Mouse (Mus musculus): ENCODE measurements around the gene Ap2a1. TPM values are rescaled to one million over a fixed set of nuclear protein-coding genes. Genes with fewer than 3 reads are reported as not detected.

The Ap2a1 gene
- polyA plus RNA-seq (2015; fragmentation: Illumina TruSeq; extraction: RNeasy Lipid Tissue Mini Kit (QIAGEN cat#74804); ENCODE audit: insufficient read depth, low replicate concordance), result 41.2 TPM

DNA sequence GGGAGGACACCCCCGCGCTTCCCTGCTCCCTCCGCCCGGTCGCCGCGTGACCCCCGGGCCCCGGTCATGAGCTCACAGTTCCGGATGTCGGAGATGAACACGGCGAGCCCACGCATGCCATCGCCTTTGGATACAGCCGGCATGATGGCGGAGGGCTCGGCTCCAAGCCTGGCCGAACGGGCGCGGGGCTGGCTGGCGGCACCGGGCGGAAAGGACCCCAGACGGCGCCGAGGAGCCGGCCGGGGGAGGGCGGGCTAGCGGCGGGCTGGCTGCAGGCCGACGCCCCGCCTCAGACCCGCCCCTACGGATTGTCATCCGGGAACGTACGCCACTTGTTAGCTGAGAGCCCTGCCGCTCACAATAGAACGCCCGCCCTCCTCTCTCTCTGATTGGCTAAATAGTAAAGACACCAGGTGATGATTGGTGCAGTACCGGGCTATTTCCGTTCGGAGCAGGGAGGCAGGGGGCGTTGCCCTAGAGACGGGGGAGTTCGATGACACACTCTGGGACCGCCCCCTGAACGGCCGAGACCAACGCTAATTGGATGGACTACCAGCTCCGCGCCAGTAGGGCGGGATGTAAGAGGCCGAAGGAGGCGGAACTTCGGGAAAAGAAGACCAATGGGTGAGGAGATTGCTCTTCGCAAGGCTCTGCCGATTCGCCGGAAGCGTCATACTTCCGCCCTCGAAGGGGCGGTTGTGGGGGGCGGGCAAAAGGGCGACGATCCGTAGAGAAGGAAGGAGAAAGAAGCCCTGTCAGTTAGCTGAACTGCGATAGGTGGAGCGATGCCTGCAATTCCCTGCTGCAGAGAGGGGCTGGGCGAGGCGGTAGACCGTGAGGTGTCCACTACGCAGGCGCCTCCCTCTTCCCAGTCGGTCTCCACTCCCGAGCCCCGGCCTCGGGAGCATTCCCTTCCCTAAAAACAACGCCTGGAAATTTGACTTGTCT, at the start of gene Ap2a1:
Ap2a1 (minus strand) TSS at position 293 of the 948 bp plus-strand sequence.

DNA sequence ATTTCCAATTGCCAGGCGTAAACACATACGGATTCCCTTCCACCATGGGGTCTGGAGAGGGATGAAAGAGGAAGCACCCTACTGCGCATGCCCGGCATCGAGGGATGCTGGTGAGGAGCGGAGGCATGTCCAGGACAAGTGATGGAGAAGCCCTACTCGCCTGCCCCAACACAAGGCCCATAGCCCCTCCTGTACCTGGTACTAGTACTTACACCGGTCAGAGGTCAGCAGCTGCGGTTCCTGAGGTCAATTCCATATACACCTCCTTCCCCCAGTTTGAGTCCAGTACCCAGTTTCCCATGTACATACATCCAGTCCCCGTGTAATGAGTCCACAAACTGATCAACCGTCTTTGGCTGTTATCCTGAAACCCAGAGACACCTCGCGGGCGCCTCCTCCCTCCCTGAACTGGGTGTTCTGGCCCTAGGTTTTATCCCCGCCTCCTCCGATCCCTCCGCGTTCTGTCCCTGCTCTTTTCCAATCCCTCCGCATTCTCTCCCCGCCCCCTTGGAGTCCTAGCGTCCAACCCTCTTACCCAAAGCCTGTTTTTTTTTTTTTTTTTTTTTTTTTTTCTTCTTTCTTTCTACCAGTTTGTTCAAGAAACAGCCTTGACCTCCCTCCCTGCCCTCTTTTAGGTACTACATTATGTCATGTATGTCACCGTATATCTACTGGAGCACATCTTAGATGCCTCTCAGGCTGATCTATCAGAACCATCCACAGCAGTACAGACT, 45.3 kb upstream of the Ap2a1 start, which contains the start of gene Cpt1c:
Cpt1c (minus strand) TSS at position 469 of the 734 bp plus-strand sequence.

DNA sequence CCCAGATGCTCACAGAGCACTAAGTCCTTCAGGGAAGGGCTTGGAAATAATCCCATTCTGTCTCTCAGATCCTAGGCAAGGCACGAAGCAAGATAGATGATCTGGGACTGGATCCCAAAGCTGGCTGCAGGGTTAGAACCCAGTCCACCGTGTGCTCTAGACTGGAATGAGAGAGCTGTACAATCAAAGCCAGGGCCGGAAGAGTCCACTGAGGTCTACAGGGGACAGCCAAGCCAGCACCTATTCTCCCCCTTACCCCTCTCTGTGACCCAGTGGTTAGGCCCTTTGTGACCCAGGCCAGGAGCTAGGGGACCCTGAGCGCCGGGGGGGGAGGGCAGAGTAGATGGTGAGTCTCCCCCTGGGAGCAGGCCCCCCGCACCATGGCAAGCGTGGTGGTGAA, 13.6 kb upstream of the Ap2a1 start, which contains the start of gene Tsks:
Tsks (plus strand) TSS at position 301 of the 400 bp plus-strand sequence.

DNA sequence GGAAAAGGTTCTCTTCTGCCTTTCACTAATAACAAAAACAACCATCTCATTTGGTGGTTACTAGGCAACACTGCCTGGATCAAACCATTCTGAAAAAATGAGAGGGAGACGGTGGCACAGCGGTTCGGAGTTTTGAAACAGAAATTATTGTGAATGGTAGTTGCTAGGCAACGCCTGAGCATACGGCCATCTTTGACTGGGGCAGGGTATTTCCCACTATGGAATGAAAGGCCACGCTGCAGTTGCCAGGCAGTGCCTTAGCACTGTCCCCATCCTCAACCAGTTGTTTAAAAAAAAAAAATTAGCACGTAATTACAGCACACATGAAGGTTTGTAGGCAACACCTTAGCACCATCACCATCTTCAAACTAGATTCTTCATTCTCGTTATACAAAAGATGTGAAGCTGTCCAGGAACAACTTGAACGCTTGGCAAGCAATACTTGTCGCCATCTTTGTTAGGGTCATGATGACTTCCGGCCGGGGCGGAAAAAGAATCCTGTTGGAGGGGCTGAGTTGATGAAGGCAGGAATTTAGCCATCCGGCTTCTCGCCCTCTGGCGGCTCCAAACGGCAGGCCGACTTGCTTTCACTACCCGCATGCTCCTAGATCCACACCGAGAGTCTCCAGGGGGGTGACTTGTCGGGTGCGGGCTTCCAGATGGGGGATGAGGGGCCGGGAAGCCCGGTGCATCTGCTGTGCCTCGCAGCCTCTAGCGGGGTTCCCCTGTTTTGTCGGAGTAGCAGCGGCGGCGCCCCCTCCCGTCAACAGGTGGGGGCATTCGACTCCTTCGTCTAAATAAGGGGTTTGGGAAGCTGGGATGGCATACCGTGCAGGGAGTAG, 33.5 kb downstream of the Ap2a1 start, which contains the start of gene Fuz:
Fuz (plus strand) TSS at position 487 of the 842 bp plus-strand sequence.

DNA sequence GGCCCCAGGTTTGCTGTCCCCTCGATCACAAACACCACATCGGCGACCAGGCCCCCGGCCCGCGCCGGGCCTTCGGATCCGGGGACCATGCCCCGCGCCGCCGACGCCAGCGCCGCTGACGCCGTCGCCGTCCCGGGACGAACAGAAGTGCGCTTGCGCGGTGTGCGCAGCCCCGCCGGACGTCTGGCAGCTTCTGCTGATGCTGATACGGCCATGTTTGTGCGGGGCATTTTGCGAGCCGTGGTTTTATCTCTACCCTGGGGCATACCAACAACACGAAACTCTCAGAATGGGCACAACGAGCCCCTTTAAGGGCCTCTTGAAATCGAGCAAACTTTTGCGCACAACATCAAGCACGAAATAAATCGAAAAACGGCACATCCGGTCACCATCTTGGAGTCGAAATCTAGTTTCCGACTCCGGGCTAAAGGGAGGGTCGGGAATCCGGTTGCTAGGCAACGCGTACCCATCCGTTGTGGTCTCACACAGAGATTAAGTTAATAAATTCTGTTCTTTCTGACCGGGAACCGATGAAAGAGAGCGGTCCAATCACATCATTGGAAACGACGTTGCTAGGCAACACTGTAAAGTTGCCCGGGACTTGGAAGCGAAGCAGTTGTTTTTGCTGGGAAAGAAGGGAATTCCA, 36.9 kb downstream of the Ap2a1 start, which contains the start of gene Med25:
Med25 (minus strand) TSS at position 437 of the 646 bp plus-strand sequence.

DNA sequence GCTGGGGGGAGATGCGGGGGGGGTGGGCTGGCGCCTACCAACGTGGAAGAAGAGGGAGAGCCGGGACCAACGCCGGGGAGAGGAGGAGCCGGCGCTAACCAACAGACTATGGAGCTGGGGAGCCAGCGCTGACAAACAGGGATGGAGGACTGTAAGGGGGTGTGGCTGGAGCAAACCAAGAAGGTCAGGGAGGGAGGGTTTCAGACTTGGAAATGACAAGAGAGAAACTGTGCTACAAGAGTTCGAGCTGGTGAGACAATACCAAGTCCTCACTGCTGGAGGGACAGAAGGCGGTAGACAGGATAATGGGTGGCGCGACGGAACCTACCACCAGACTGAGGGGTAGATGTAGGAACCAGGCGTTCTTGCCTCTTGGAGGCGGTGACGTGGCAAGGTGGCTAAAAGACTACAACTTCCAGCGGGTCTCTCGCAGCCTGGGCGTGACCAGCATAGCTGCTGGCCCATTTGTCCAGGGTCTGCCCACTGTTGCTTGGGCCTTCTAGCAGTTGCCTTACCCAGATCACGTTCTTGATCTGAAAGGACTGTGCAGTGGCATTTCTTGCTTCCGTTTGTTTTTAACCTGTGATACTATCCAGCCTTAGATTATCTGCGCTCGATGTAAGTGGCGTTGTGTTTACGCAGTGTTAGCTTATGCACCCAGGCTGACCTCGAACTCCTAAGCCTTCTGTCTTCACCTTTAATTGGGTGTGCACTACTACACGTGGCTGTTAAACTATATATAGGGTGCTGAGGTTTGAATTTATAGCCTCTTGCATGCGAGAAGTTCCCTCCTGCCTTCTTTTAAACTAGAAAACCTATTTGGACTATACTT, 59.4 kb downstream of the Ap2a1 start, which contains the start of gene Ptov1:
Ptov1 (minus strand) TSS at position 92 of the 832 bp plus-strand sequence.

DNA sequence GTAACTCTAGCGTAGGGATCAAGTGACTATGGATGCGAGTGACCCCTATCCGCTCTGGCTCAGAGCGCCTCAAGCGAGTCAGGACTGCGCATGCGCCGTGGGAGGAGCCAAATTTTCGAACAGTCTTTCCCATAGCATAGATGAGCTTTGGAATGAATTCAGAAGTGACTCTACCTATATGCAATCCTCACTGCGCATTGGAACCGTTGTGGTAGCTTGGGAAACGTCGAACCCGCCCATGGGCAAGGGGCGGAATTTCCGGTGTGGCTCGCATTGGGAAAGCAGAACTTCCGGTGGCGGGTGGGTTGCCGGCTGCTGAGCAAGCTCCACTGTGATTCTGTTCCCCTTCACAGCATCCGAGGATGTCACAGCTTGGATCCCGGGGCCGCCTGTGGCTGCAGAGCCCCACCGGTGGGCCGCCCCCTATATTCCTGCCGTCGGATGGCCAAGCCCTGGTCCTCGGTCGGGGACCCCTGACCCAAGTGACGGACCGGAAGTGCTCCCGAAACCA, 72.2 kb downstream of the Ap2a1 start, which contains the start of gene Pnkp:
Pnkp (plus strand) TSS at position 98 of the 511 bp plus-strand sequence.

Other genes starting within 250 kb of the Ap2a1 start
- gene Izumo2, start 220.8 kb downstream of the Ap2a1 start, polyA plus RNA-seq (2015; fragmentation: Illumina TruSeq; extraction: RNeasy Lipid Tissue Mini Kit (QIAGEN cat#74804); ENCODE audit: insufficient read depth, low replicate concordance), result not detected
- 43.6 TPM for gene Vrk3, start 181.1 kb downstream of the Ap2a1 start, polyA plus RNA-seq (2015; fragmentation: Illumina TruSeq; extraction: RNeasy Lipid Tissue Mini Kit (QIAGEN cat#74804); ENCODE audit: insufficient read depth, low replicate concordance)
- gene Zfp473, start 178.4 kb downstream of the Ap2a1 start, polyA plus RNA-seq (2015; fragmentation: Illumina TruSeq; extraction: RNeasy Lipid Tissue Mini Kit (QIAGEN cat#74804); ENCODE audit: insufficient read depth, low replicate concordance), result 1.3 TPM
- gene Nup62, start 113.4 kb downstream of the Ap2a1 start, polyA plus RNA-seq (2015; fragmentation: Illumina TruSeq; extraction: RNeasy Lipid Tissue Mini Kit (QIAGEN cat#74804); ENCODE audit: insufficient read depth, low replicate concordance), result 19.2 TPM
- 71.8 TPM for gene Il4i1, start 113.1 kb downstream of the Ap2a1 start, polyA plus RNA-seq (2015; fragmentation: Illumina TruSeq; extraction: RNeasy Lipid Tissue Mini Kit (QIAGEN cat#74804); ENCODE audit: insufficient read depth, low replicate concordance)
- gene Atf5, start 112.8 kb downstream of the Ap2a1 start, polyA plus RNA-seq (2015; fragmentation: Illumina TruSeq; extraction: RNeasy Lipid Tissue Mini Kit (QIAGEN cat#74804); ENCODE audit: insufficient read depth, low replicate concordance), result 10.8 TPM
- 9.0 TPM for gene Akt1s1, start 80.5 kb downstream of the Ap2a1 start, polyA plus RNA-seq (2015; fragmentation: Illumina TruSeq; extraction: RNeasy Lipid Tissue Mini Kit (QIAGEN cat#74804); ENCODE audit: insufficient read depth, low replicate concordance)
- gene Tbc1d17, start 80.4 kb downstream of the Ap2a1 start, polyA plus RNA-seq (2015; fragmentation: Illumina TruSeq; extraction: RNeasy Lipid Tissue Mini Kit (QIAGEN cat#74804); ENCODE audit: insufficient read depth, low replicate concordance), result 21.1 TPM
- gene Pnkp, start 72.4 kb downstream of the Ap2a1 start, polyA plus RNA-seq (2015; fragmentation: Illumina TruSeq; extraction: RNeasy Lipid Tissue Mini Kit (QIAGEN cat#74804); ENCODE audit: insufficient read depth, low replicate concordance), result 22.1 TPM
- 4.1 TPM for gene Ptov1, start 59.7 kb downstream of the Ap2a1 start, polyA plus RNA-seq (2015; fragmentation: Illumina TruSeq; extraction: RNeasy Lipid Tissue Mini Kit (QIAGEN cat#74804); ENCODE audit: insufficient read depth, low replicate concordance)
- 14.6 TPM for gene Med25, start 36.8 kb downstream of the Ap2a1 start, polyA plus RNA-seq (2015; fragmentation: Illumina TruSeq; extraction: RNeasy Lipid Tissue Mini Kit (QIAGEN cat#74804); ENCODE audit: insufficient read depth, low replicate concordance)
- 24.7 TPM for gene Fuz, start 33.4 kb downstream of the Ap2a1 start, polyA plus RNA-seq (2015; fragmentation: Illumina TruSeq; extraction: RNeasy Lipid Tissue Mini Kit (QIAGEN cat#74804); ENCODE audit: insufficient read depth, low replicate concordance)
- not detected for gene Tsks, start 13.7 kb upstream of the Ap2a1 start, polyA plus RNA-seq (2015; fragmentation: Illumina TruSeq; extraction: RNeasy Lipid Tissue Mini Kit (QIAGEN cat#74804); ENCODE audit: insufficient read depth, low replicate concordance)
- 1.5 TPM for gene Cpt1c, start 45.4 kb upstream of the Ap2a1 start, polyA plus RNA-seq (2015; fragmentation: Illumina TruSeq; extraction: RNeasy Lipid Tissue Mini Kit (QIAGEN cat#74804); ENCODE audit: insufficient read depth, low replicate concordance)
- gene Prmt1, start 57.1 kb upstream of the Ap2a1 start, polyA plus RNA-seq (2015; fragmentation: Illumina TruSeq; extraction: RNeasy Lipid Tissue Mini Kit (QIAGEN cat#74804); ENCODE audit: insufficient read depth, low replicate concordance), result 116 TPM
- gene Irf3, start 68.2 kb upstream of the Ap2a1 start, polyA plus RNA-seq (2015; fragmentation: Illumina TruSeq; extraction: RNeasy Lipid Tissue Mini Kit (QIAGEN cat#74804); ENCODE audit: insufficient read depth, low replicate concordance), result 140 TPM
- gene Bcl2l12, start 69.2 kb upstream of the Ap2a1 start, polyA plus RNA-seq (2015; fragmentation: Illumina TruSeq; extraction: RNeasy Lipid Tissue Mini Kit (QIAGEN cat#74804); ENCODE audit: insufficient read depth, low replicate concordance), result 6.8 TPM
- gene Scaf1, start 86.9 kb upstream of the Ap2a1 start, polyA plus RNA-seq (2015; fragmentation: Illumina TruSeq; extraction: RNeasy Lipid Tissue Mini Kit (QIAGEN cat#74804); ENCODE audit: insufficient read depth, low replicate concordance), result 22.6 TPM
- 30.0 TPM for gene Rras, start 88.5 kb upstream of the Ap2a1 start, polyA plus RNA-seq (2015; fragmentation: Illumina TruSeq; extraction: RNeasy Lipid Tissue Mini Kit (QIAGEN cat#74804); ENCODE audit: insufficient read depth, low replicate concordance)
- gene Prr12, start 123.4 kb upstream of the Ap2a1 start, polyA plus RNA-seq (2015; fragmentation: Illumina TruSeq; extraction: RNeasy Lipid Tissue Mini Kit (QIAGEN cat#74804); ENCODE audit: insufficient read depth, low replicate concordance), result 4.3 TPM
- gene Nosip, start 132.9 kb upstream of the Ap2a1 start, polyA plus RNA-seq (2015; fragmentation: Illumina TruSeq; extraction: RNeasy Lipid Tissue Mini Kit (QIAGEN cat#74804); ENCODE audit: insufficient read depth, low replicate concordance), result 21.1 TPM
- gene Prrg2, start 133.2 kb upstream of the Ap2a1 start, polyA plus RNA-seq (2015; fragmentation: Illumina TruSeq; extraction: RNeasy Lipid Tissue Mini Kit (QIAGEN cat#74804); ENCODE audit: insufficient read depth, low replicate concordance), result 3.5 TPM
- 9.4 TPM for gene Rcn3, start 162.7 kb upstream of the Ap2a1 start, polyA plus RNA-seq (2015; fragmentation: Illumina TruSeq; extraction: RNeasy Lipid Tissue Mini Kit (QIAGEN cat#74804); ENCODE audit: insufficient read depth, low replicate concordance)
- gene Fcgrt, start 174.4 kb upstream of the Ap2a1 start, polyA plus RNA-seq (2015; fragmentation: Illumina TruSeq; extraction: RNeasy Lipid Tissue Mini Kit (QIAGEN cat#74804); ENCODE audit: insufficient read depth, low replicate concordance), result 45.8 TPM
- gene Rps11, start 194.9 kb upstream of the Ap2a1 start, polyA plus RNA-seq (2015; fragmentation: Illumina TruSeq; extraction: RNeasy Lipid Tissue Mini Kit (QIAGEN cat#74804); ENCODE audit: insufficient read depth, low replicate concordance), result 3,350 TPM
- 4,521 TPM for gene Rpl13a, start 199.3 kb upstream of the Ap2a1 start, polyA plus RNA-seq (2015; fragmentation: Illumina TruSeq; extraction: RNeasy Lipid Tissue Mini Kit (QIAGEN cat#74804); ENCODE audit: insufficient read depth, low replicate concordance)
- not detected for gene Gm45713, start 206.7 kb upstream of the Ap2a1 start, polyA plus RNA-seq (2015; fragmentation: Illumina TruSeq; extraction: RNeasy Lipid Tissue Mini Kit (QIAGEN cat#74804); ENCODE audit: insufficient read depth, low replicate concordance)
- gene Flt3l, start 206.9 kb upstream of the Ap2a1 start, polyA plus RNA-seq (2015; fragmentation: Illumina TruSeq; extraction: RNeasy Lipid Tissue Mini Kit (QIAGEN cat#74804); ENCODE audit: insufficient read depth, low replicate concordance), result 119 TPM
- gene Pih1d1, start 224.8 kb upstream of the Ap2a1 start, polyA plus RNA-seq (2015; fragmentation: Illumina TruSeq; extraction: RNeasy Lipid Tissue Mini Kit (QIAGEN cat#74804); ENCODE audit: insufficient read depth, low replicate concordance), result 19.7 TPM
- gene Aldh16a1, start 225.1 kb upstream of the Ap2a1 start, polyA plus RNA-seq (2015; fragmentation: Illumina TruSeq; extraction: RNeasy Lipid Tissue Mini Kit (QIAGEN cat#74804); ENCODE audit: insufficient read depth, low replicate concordance), result 25.4 TPM
- gene Slc17a7, start 234.5 kb upstream of the Ap2a1 start, polyA plus RNA-seq (2015; fragmentation: Illumina TruSeq; extraction: RNeasy Lipid Tissue Mini Kit (QIAGEN cat#74804); ENCODE audit: insufficient read depth, low replicate concordance), result not detected